Mouse (Mus musculus): ENCODE measurements around the gene Nxpe5.

DNA sequence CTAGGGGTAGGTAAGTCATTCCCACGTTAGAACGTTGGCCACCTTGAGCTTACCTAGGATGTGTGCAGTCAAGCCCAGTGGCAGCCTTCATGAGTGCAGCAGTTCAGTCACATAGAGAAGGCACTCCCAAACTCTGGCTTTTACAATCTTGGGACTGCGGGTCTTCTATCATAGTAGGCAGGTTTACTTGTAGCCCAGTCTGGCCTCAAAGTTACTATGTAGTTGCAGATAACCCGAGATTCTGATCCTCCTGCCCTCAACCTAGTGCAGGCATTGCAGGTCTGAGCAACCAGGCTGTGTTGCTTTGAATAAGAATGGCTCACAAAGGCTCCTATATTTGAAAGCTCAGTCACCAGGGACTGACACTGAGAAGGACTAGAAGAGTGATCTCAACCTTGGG, 793 bp downstream of the Nxpe5 start:
- TF ChIP-seq CTCF (IDR thresholded peaks at IDR 0.05; ENCODE audit: control insufficient read depth, insufficient read depth, insufficient replicate concordance, low read depth, low read length) (no peak), POLR2A (IDR thresholded peaks at IDR 0.05; ENCODE audit: control insufficient read depth, low read depth, low read length) (no peak)
